Mouse (Mus musculus) erythroid progenitor cell, adult 5-6 weeks (primary cell): Measurements from ENCODE around the gene Ranbp9. TPM values are rescaled to one million over a fixed set of nuclear protein-coding genes. Genes with fewer than 3 reads are reported as not detected.
A peak's percentile ranks its signal among the peaks of the same experiment; 100 is the strongest.

ENCODE experiments used
- ATAC-seq: replicated peaks from 2 replicates; pipeline ENCODE4 v1.8.0; 2016; ENCODE audit warnings: moderate number of reproducible peaks, mild to moderate bottlenecking, moderate TSS enrichment, inconsistent platforms; ENCODE audit not compliant: poor library complexity, low FRiP score, severe bottlenecking
- total RNA-seq, 2 experiments: library from RNA; stranded (forward) in 1 of 2; stranded (reverse) in 1 of 2; fragments of 150-400 nt in 1 of 2; fragments of 186-747, 209-891 nt in 1 of 2; gene quantifications; 2 replicates each; pipeline versions ENCODE4 v1.2.3 to v1.2.4; 2015 to 2017; ENCODE audit warnings: low replicate concordance in 2 of 2

Gene Ranbp9
- total RNA-seq, 2 experiments from 2014 or later = 23.9 to 41.1 TPM

DNA sequence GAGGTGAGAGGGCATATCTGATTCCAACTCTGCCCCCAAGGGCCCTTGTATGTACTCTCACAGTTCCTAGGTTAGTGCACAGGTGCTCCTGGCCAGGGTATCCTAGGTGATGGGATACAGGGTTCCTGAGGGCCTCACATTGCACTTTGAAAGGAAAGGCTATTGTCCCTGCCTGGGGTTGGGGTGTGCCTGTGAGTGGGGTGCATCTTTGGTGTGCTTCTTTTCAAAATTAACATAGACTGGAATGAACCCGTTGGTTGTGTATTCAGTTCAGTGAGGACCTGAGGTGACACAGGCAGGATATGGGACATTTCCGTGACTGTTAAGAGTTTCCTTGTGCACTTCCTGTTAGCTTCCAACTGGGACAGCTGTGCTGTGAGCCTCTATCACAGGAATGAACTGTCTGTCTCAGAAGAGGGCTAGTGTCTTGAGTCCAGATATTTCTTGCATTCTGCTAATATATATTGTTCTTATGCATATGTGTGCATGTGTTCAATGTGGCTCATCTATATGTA, 106.1 kb downstream of the Ranbp9 start:
- ATAC-seq = no peak

DNA sequence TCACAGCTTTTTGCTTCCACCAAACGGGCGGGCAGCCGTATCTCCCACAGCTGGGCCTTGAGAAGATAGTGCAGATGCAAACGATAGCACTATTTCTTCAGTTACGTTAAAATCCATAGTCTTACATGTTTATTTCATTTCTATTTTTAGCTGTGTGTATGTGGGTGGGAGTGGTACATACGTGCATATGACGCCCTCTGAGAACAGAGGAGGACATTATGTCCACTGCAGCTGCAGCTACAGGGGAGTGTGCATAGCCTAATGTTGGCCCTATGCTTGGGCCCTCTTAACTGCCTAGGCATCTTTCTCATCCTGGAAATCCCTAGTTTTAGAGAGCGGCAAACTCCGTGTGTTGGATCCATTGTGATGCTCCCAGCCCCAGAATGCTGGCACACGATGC, 106.9 kb downstream of the Ranbp9 start:
- ATAC-seq = no peak

DNA sequence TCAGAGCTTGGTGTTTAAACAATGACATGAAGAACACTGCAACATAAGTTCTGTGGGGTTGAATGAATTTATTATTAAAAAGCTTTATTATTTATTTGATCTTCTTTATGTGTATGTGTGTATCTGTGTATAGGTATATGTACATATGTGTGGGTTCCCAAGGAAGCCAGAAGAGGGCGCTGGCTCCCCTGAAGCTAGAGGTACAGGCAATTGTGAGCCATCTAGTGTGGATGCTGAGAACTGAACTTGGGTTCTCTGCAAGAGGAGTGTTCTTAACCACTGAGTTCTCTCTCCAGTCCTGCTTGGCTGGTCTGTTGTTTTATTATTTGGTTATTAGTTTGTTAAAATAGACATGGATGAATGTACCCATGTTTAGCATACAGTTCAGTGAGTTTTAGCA, 108.2 kb downstream of the Ranbp9 start:
- ATAC-seq = no peak

DNA sequence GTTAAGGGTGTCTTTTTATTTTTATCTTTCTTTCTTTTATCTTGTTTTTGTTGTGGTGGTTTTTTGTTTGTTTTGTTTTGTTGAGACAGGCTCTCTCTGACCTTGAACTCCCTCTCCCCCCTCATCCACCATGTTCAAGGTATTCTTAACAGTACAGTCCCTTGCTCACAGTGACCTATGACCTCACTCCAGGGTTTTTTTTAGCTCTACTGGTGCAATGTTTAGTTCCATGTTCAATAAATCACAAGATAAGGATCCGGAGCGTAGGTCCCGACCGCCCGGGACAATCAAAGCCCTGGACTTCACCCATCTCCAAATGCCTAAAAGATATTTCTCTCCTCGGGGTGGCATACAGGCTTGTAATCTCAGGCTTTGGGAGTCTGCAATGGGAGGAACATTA, 111.0 kb downstream of the Ranbp9 start:
- ATAC-seq = no peak

DNA sequence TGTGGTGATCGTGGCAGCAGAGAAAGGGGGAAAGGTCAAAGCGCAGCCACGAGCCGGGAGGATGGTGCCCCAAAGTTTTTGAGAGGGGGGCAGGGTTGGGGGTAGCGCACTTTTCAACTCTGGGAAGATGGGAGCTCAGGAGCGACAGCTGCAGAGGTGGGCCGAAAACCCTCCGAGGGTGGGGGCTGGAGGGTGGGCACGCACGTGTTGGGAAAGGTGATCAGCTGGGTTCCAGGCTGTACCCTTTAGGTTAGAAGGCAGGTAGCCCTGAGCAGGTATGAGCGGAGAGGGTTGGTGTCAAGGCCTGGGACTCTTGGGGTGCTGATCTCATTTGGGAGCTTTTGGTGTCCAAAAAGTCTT, 115.3 kb downstream of the Ranbp9 start:
- no peak for ATAC-seq

DNA sequence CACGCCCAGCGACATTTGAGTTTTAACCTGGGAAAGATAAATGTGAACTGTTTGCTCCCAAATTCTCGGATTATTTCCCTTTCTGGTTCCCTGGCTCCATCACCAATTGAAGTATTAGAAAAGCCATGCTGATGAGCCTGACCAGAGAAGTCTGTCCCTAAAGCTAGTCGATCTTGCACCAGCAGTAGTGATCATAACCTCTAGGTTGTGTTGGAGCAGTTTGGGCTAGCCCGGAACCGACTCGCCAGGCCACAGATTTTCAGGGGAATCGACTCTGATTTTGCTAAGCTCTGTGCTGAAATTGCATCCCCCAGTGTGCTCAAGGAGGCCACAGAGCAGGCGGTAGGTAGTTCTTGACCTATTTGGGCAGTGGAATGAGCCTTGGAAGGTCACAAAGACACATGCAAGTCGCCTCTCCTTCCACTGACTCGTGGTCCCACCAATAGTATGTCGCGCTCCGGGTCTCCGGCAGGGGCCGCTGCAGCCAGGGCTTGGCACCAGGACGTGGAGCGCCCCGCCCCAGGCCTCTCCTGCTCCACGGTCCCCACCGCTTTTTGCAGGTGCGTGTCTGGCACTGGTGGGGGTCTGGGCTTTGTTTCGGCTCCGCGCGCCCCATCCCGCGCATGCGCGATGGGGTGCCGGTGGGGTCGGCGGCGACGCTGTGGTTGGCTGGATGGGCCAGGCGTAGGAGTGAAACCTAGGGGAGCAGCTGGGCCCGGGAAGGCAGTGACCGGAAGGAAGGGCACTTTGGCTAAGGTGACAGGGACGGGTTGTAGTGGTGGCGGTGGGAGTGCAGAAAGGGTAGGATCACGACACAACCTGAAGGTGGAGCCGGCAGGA, 115.9 kb downstream of the Ranbp9 start, which contains the start of gene Sirt5:
Gene Sirt5, plus strand, starts transcription at position 512 of the 840 bp plus-strand sequence.
- peak; percentile 67 for ATAC-seq

DNA sequence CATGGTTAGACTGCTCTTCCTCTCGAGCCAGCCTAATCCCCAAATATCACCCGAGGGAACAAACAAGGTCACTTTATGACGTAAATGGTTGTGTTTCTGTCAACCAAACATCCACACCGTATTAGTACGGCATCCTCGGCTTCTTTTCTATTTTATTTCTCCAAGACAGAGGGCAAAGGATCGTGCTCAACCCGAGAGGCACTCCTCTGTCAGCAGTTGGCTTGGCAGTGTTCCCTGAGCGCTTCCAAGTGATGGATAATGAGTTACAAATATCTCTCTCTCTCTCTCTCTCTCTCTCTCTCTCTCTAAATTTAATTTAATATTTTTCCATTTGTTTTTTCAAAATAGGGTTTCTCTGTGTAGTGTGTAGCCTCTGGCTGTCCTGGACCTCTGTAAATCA, 118.7 kb downstream of the Ranbp9 start:
- no peak for ATAC-seq

DNA sequence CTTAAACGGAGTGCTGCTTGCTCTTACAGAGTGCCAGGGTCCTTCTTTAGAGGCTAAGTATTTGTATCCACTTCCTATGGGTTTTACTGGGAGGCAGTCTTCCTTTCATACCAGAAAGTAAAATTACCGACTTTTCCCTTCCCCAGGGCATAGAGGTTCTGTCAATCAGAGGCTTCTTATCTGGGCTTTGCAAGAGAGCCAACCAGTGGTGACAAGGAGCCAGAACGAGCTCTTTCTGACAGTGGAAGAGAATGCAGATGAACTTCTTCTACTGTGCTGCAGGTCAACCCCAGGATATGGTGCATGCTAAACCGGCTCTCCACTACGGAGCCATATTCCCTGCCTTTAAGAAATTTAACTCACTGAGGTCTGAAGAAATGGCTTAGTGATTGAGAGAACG, 120.5 kb downstream of the Ranbp9 start:
- ATAC-seq = no peak

DNA sequence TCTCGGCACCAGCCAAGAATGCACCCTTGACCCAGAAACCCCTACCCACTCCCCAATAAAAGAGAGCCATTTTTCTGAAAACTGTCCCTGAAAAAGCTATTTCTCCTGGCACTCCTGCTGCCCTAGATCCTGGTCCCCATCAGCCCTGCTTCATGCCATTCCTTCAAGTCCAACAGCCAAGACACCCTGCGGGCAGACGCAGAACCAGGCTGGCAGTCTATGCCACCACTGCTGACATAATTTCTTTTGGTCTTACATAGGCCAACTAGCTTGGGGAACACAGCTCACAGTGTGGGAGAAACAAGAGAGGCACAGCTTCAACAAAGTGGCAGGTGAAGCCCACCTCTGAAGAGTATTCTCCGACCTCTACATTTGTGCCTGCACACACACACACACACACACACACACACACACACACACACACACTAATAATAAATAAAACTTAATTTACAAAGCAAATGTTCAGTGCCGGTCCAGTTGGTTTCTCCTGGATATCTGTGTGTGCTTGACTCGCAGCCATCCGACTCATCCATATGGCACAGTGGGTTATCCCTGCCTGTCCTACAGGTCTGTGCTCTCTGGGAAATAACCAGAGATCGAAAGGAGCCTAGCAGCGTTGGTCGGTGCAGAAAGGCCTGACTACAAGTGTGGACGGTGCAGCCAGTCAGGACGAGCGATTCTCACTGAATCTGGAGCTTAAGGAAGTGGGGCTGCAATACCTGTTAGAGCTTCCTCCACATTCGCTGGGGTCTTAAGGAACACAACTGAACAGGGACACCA, 124.5 kb downstream of the Ranbp9 start:
- ATAC-seq = no peak

DNA sequence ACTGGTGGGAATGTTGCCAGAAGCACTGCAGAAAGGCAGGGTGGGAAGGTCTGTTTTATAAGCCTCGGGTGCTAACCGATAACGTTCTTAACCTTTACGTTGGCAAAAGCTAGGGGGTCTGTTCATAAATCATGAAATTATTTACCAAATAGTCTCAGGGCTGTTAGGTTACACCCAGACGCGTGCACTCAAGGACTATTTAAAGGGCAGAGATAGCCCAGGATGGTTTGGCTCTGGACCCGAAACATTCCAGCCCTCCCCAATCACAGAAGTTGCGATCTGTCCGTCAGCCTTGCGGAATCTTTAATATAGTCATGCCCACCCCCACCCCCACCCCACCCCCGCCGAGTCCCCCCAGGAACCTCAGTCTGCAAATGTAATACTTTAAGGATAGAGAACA, 126.7 kb downstream of the Ranbp9 start:
- no peak for ATAC-seq

DNA sequence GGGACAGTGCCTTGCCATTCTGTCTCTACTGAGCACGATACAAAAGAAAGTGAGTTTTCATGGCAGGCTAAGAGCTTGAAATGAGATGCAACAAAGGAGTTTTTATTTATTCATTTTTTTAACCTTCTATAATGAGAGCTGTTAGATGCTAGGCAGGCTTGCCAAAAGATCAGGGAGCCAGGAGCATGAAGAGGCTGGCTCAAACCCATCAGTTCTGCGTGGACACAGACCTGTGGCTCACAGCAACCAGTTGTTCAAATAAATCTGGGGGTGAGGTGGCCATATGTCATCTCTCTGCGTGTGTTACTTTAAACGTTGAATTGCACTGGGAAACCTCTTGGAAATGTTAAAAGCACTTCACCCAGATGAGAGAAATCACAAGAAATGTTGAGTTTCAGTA, 127.7 kb downstream of the Ranbp9 start:
- no peak for ATAC-seq

Other genes starting within 250 kb of the Ranbp9 start
- 1.1 and 3.4 TPM in 2 replicates for gene Gfod1, start 177.1 kb downstream of the Ranbp9 start, total RNA-seq (2015; ENCODE audit: low replicate concordance)
- gene Gfod1, start 177.1 kb downstream of the Ranbp9 start, total RNA-seq (2017; ENCODE audit: low replicate concordance) = 1.4 and 3.2 TPM in 2 replicates
- not detected in 2 replicates for gene Sirt5, start 115.8 kb downstream of the Ranbp9 start, total RNA-seq (2015; ENCODE audit: low replicate concordance)
- 0.76 TPM in 1 of 2 replicates, not detected in the other for gene Sirt5, start 115.8 kb downstream of the Ranbp9 start, total RNA-seq (2017; ENCODE audit: low replicate concordance)
- 45.8 and 87.6 TPM in 2 replicates for gene Nol7, start 82.9 kb downstream of the Ranbp9 start, total RNA-seq (2015; ENCODE audit: low replicate concordance)
- 33.4 and 107 TPM in 2 replicates for gene Nol7, start 82.9 kb downstream of the Ranbp9 start, total RNA-seq (2017; ENCODE audit: low replicate concordance)
- gene Mcur1, start 78.9 kb upstream of the Ranbp9 start, total RNA-seq (2015; ENCODE audit: low replicate concordance) = 8.6 and 11.3 TPM in 2 replicates
- gene Mcur1, start 78.9 kb upstream of the Ranbp9 start, total RNA-seq (2017; ENCODE audit: low replicate concordance) = 4.7 and 16.6 TPM in 2 replicates
- gene Rnf182, start 134.4 kb upstream of the Ranbp9 start, total RNA-seq (2015; ENCODE audit: low replicate concordance) = not detected in 2 replicates
- not detected in 2 replicates for gene Rnf182, start 134.4 kb upstream of the Ranbp9 start, total RNA-seq (2017; ENCODE audit: low replicate concordance)